Mouse (Mus musculus): Measurements from ENCODE around the gene Plcxd2. TPM values are rescaled to one million over a fixed set of nuclear protein-coding genes. Genes with fewer than 3 reads are reported as not detected.
A peak's percentile ranks its signal among the peaks of the same experiment; 100 is the strongest.

Gene Plcxd2
- polyA plus RNA-seq, 1 experiment from 2014 or later, result 10.3 TPM

DNA sequence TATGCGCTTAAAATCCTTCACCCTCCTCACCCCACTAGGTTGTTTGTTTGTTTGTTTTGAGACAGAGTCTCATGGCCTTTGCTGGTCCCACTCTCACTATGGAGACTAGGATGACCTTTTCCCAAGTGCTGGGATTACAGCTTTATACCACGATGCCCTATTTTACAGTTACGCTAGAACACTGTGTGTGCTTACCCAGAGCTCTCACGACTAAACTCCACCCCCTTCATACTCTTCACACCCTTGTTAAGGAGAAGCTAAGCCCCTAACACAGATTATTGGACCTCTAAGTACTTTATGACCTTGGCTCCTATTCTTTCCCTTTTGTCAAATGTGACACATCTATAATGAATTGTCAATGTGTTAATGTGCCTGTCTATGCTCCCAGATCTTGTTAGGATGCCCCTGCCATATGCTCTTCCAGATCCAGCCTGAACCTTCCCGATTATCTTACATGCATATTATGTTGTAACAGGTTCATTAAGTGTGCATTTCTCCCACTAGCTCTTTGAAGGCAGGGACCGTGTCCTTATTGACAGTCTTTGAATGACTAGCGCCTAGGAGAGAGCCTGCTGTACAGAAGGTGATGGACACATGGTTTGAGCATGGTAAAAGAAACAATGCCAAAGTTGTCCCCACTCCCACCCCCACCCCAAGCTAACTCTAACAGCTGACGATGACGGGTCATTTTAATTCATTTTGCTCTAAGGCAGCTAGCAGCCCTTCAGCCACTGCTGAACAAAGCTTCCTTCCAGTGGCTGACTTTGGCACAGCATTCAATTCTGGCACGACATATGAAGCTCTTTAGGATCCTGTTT lies 10.4 kb downstream of the Plcxd2 start:
- peak; percentile 91 for ATAC-seq
- 0 out of 2 replicates have a peak overlapping the region, but pooled peaks have one; percentile 0 for H3K4me2 ChIP-seq (ENCODE audit: low read length)
- H3K9me3 ChIP-seq (replicated peaks; ENCODE audit: control insufficient read depth, low read length), result no peaks in the 10 kb centered on the region
- no peak overlapping the region for H3K4me3 ChIP-seq (ENCODE audit: low read depth, low read length)
- peak; percentile 84 for DNase-seq (ENCODE audit: low spot score)
- peaks cover 15% of the 10 kb centered on the region for H3K4me1 ChIP-seq (ENCODE audit: control insufficient read depth, insufficient read depth, low read length)
- no peaks in the 10 kb centered on the region for H3K36me3 ChIP-seq (ENCODE audit: control insufficient read depth, insufficient read depth, low read length)
- no peak overlapping the region for H3K9ac ChIP-seq (ENCODE audit: low read length)
- no peaks in the 10 kb centered on the region for H3K27me3 ChIP-seq (replicated peaks; ENCODE audit: control insufficient read depth, insufficient read depth, low read length)
- peak overlapping the region; percentile 28; the same call in 1 of the 2 replicates for H3K27ac ChIP-seq (ENCODE audit: low read depth, low read length)
- WGBS, result 19% methylated on average over 10 of the region's 10 CpGs

DNA sequence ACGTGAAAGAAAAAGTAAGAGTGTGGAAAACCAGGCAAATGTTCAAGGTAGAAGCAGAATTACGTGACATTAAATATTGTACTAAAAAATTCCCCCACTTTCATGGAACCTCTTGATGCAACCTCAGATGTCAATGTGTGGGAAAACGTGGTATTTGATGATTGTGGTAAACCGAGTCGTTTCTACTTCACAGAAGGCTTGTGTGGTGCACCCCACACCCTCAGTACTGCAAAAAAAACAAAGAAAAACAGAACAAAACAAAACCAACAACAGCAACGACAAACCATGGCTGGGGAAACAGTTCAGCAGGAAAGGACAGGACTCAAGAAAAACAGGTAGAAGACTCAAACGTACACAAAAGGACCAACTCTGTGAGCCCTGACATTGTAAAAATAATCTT lies 11.8 kb downstream of the Plcxd2 start:
- Histone ChIP-seq H3K4me3 (ENCODE audit: low read depth, low read length) (no peak overlapping the region), H3K27ac (ENCODE audit: low read depth, low read length) (no peak overlapping the region), H3K27me3 (replicated peaks; ENCODE audit: control insufficient read depth, insufficient read depth, low read length) (no peaks in the 10 kb centered on the region), H3K9me3 (replicated peaks; ENCODE audit: control insufficient read depth, low read length) (no peaks in the 10 kb centered on the region), H3K4me2 (ENCODE audit: low read length) (no peak overlapping the region), H3K9ac (ENCODE audit: low read length) (no peak overlapping the region), H3K4me1 (ENCODE audit: control insufficient read depth, insufficient read depth, low read length) (peaks cover 15% of the 10 kb centered on the region), H3K36me3 (ENCODE audit: control insufficient read depth, insufficient read depth, low read length) (no peaks in the 10 kb centered on the region)
- 79% methylated on average over 7 of the region's 7 CpGs for whole genome bisulfite sequencing
- ATAC-seq, result no peak
- DNase-seq (ENCODE audit: low spot score), result no peak

- Histone ChIP-seq H3K27ac (ENCODE audit: low read depth, low read length) (no peak overlapping the region), H3K27me3 (replicated peaks; ENCODE audit: control insufficient read depth, insufficient read depth, low read length) (no peaks in the 10 kb centered on the region), H3K9ac (ENCODE audit: low read length) (no peak overlapping the region), H3K36me3 (ENCODE audit: control insufficient read depth, insufficient read depth, low read length) (no peaks in the 10 kb centered on the region), H3K4me3 (ENCODE audit: low read depth, low read length) (no peak overlapping the region), H3K9me3 (replicated peaks; ENCODE audit: control insufficient read depth, low read length) (no peaks in the 10 kb centered on the region), H3K4me2 (ENCODE audit: low read length) (no peak overlapping the region), H3K4me1 (ENCODE audit: control insufficient read depth, insufficient read depth, low read length) (no peaks in the 10 kb centered on the region; the same call in 1 of the 2 replicates)
- peak; percentile 58 for DNase-seq (ENCODE audit: low spot score)
- WGBS, result 47% methylated on average over 10 of the region's 10 CpGs
- ATAC-seq, result peak; percentile 23; the same call in 1 of the 2 replicates
These were observed 18.9 kb downstream of the Plcxd2 start for GRCm38 (mm10) chr16:45990901-45991676.

DNA sequence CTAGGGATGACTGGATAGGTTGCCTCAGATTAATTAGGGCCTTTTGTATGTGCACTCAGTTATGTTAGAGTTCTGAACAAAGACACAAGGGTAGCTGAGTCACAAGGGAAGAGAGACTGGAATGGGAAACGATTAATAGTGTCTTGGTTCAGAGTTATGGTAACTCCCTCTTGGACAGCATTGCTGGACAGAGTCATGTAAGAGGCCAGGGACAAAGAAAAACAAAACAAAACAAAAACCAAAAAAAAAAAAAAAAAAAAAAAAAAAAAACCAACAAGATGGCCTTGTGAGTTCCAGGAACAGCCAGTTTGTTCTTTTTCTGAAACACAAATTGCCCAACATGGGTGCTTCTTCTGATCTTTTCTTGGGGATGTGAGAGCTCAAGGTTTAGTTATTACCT lies 23.8 kb downstream of the Plcxd2 start:
- Histone ChIP-seq H3K4me3 (ENCODE audit: low read depth, low read length) (no peak overlapping the region), H3K36me3 (ENCODE audit: control insufficient read depth, insufficient read depth, low read length) (no peaks in the 10 kb centered on the region), H3K27ac (ENCODE audit: low read depth, low read length) (no peak overlapping the region), H3K9ac (ENCODE audit: low read length) (no peak overlapping the region), H3K9me3 (replicated peaks; ENCODE audit: control insufficient read depth, low read length) (no peaks in the 10 kb centered on the region), H3K27me3 (replicated peaks; ENCODE audit: control insufficient read depth, insufficient read depth, low read length) (no peaks in the 10 kb centered on the region), H3K4me2 (ENCODE audit: low read length) (no peak overlapping the region), H3K4me1 (ENCODE audit: control insufficient read depth, insufficient read depth, low read length) (no peaks in the 10 kb centered on the region; the same call in 1 of the 2 replicates)
- no peak for DNase-seq (ENCODE audit: low spot score)
- ATAC-seq, result no peak
- WGBS, result 19% methylated on average over 1 of the region's 1 CpGs

DNA sequence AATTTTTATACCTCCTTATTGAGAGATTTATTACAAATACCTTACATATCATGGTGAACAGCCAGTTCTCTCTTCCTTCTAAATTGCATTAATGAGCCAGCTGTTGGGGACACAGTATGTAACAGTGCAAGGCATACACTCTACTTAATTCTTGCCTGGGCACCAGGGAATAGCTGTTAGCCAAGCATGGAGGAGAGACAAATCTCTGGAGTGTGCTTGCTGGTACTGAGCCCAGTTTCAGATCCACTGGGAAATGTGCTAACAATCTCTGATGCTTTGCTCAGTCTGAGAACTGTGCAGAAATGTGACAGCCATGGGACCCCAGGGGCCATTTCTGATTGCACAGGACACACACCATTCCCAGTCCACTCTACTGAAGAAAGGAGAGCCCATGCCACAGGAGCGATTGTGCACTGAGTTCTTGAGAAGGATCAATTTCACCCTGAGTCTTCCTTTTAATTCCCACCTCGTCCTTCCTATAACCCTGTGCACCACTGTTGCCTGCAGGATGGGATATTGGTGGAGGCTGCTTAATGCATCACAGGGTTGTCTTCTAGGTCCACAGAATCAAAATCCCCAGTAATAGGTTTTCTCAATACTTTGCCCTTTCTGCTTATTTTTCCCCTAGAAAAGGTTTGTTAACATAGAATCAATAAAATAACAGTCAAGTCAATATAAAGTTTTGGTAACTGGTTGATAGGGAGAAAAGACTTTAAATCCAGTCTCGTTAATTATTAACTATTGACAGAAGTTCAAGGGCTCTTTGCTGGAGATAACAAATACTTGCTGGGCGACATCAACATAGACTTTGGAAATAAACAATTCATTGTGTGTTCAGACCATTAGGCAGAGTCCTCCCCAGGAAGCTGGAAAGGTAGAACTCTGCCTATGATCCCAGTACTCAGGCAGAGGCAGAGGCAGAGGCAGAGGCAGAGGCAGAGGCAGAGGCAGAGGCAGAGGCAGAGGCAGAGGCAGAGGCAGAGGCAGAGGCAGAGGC lies 25.1 kb downstream of the Plcxd2 start:
- no peak overlapping the region for H3K4me2 ChIP-seq (ENCODE audit: low read length)
- 0 out of 2 replicates have a peak, but pooled peaks cover 3% of the 10 kb centered on the region for H3K36me3 ChIP-seq (ENCODE audit: control insufficient read depth, insufficient read depth, low read length)
- no peak overlapping the region for H3K9ac ChIP-seq (ENCODE audit: low read length)
- no peak for ATAC-seq
- WGBS, result 82% methylated on average over 4 of the region's 4 CpGs
- H3K27me3 ChIP-seq (replicated peaks; ENCODE audit: control insufficient read depth, insufficient read depth, low read length), result no peaks in the 10 kb centered on the region
- peak; percentile 21 for DNase-seq (ENCODE audit: low spot score)
- no peak overlapping the region for H3K4me3 ChIP-seq (ENCODE audit: low read depth, low read length)
- no peaks in the 10 kb centered on the region for H3K9me3 ChIP-seq (replicated peaks; ENCODE audit: control insufficient read depth, low read length)
- no peaks in the 10 kb centered on the region; the same call in 1 of the 2 replicates for H3K4me1 ChIP-seq (ENCODE audit: control insufficient read depth, insufficient read depth, low read length)
- no peak overlapping the region for H3K27ac ChIP-seq (ENCODE audit: low read depth, low read length)

GRCm38 (mm10) chr16:45976251-45976650 lies 33.8 kb downstream of the Plcxd2 start:
- no peaks in the 10 kb centered on the region for H3K4me1 ChIP-seq (ENCODE audit: control insufficient read depth, insufficient read depth, low read length)
- H3K4me2 ChIP-seq (ENCODE audit: low read length), result no peak overlapping the region
- H3K9ac ChIP-seq (ENCODE audit: low read length), result no peak overlapping the region
- no peaks in the 10 kb centered on the region for H3K27me3 ChIP-seq (replicated peaks; ENCODE audit: control insufficient read depth, insufficient read depth, low read length)
- no peak overlapping the region for H3K4me3 ChIP-seq (ENCODE audit: low read depth, low read length)
- ATAC-seq, result no peak
- H3K27ac ChIP-seq (ENCODE audit: low read depth, low read length), result no peak overlapping the region
- H3K36me3 ChIP-seq (ENCODE audit: control insufficient read depth, insufficient read depth, low read length), result peaks cover 3% of the 10 kb centered on the region; the same call in 1 of the 2 replicates
- 86% methylated on average over 1 of the region's 1 CpGs for WGBS
- no peaks in the 10 kb centered on the region for H3K9me3 ChIP-seq (replicated peaks; ENCODE audit: control insufficient read depth, low read length)
- DNase-seq (ENCODE audit: low spot score), result no peak

- H3K4me1 ChIP-seq (ENCODE audit: control insufficient read depth, insufficient read depth, low read length), result no peaks in the 10 kb centered on the region
- peaks cover 3% of the 10 kb centered on the region; the same call in 1 of the 2 replicates for H3K36me3 ChIP-seq (ENCODE audit: control insufficient read depth, insufficient read depth, low read length)
- DNase-seq (ENCODE audit: low spot score) (peak; percentile 21), ATAC-seq (peak; percentile 57; the same call in 1 of the 2 replicates)
- H3K27ac ChIP-seq (ENCODE audit: low read depth, low read length), result no peak overlapping the region
- H3K27me3 ChIP-seq (replicated peaks; ENCODE audit: control insufficient read depth, insufficient read depth, low read length), result no peaks in the 10 kb centered on the region
- H3K9ac ChIP-seq (ENCODE audit: low read length), result no peak overlapping the region
- no peaks in the 10 kb centered on the region for H3K9me3 ChIP-seq (replicated peaks; ENCODE audit: control insufficient read depth, low read length)
- H3K4me3 ChIP-seq (ENCODE audit: low read depth, low read length), result no peak overlapping the region
- no peak overlapping the region for H3K4me2 ChIP-seq (ENCODE audit: low read length)
- WGBS, result 51% methylated on average over 9 of the region's 9 CpGs
These were observed 35.9 kb downstream of the Plcxd2 start for GRCm38 (mm10) chr16:45973959-45974686.

DNA sequence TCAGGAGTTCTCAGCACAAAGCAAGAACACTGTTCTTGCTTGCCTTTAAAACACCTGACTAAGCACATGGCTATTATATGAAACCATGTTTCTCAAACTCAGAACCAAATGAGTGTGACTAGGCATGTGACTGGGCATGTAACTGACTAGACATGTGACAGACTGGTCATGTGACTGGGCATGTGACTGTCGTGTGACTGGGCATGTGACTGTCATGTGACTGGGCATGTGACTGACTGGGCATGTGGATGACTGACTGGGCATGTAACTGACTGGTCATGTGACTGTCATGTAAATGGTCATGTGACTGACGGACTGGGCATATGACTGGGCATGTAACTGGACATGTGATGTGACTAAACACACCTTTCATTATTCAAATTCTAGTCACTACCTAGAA lies 39.8 kb downstream of the Plcxd2 start:
- H3K36me3 ChIP-seq (ENCODE audit: control insufficient read depth, insufficient read depth, low read length), result peaks cover 3% of the 10 kb centered on the region; the same call in 1 of the 2 replicates
- no peak for ATAC-seq
- H3K9ac ChIP-seq (ENCODE audit: low read length), result no peak overlapping the region
- no peaks in the 10 kb centered on the region for H3K27me3 ChIP-seq (replicated peaks; ENCODE audit: control insufficient read depth, insufficient read depth, low read length)
- H3K9me3 ChIP-seq (replicated peaks; ENCODE audit: control insufficient read depth, low read length), result no peaks in the 10 kb centered on the region
- WGBS, result 94% methylated on average over 2 of the region's 2 CpGs
- DNase-seq (ENCODE audit: low spot score), result no peak
- no peak overlapping the region for H3K4me2 ChIP-seq (ENCODE audit: low read length)
- no peak overlapping the region for H3K4me3 ChIP-seq (ENCODE audit: low read depth, low read length)
- no peaks in the 10 kb centered on the region for H3K4me1 ChIP-seq (ENCODE audit: control insufficient read depth, insufficient read depth, low read length)
- H3K27ac ChIP-seq (ENCODE audit: low read depth, low read length), result no peak overlapping the region
